Comparison of ENCODE assay signal across 1 mouse cellular context in the genomic region with DNA sequence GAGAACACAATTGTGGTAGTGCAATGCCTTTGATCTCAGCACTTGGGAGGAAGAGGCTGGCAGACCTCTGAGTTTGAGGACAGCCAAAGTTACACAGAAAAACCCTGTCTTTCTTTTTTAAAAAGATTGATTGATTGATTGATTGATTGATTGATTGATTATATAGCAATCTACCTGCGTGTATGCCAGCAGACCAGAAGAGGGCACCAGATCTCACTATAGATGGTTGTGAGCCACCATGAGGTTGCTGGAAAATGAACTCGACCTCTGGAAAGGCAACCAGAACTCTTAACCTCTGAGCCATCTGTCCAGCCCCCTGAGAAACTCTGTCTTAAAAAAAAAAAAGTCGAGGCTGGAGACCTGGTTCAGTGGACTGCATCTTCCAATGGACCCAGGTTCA.
TF ChIP-seq lines count a peak whose summit lies in the region.

No protein-coding gene starts in this region.

TF ChIP-seq in MEL, 35 proteins besides CTCF, POLR2A, EP300 and RAD21:
- no peak for TF ChIP-seq NELFE (IDR thresholded peaks at IDR 0.05; ENCODE audit: low read depth, low read length)
- no peak for TF ChIP-seq CHD2 (IDR thresholded peaks at IDR 0.05; ENCODE audit: low read length)
- no peak for TF ChIP-seq TCF12 (IDR thresholded peaks at IDR 0.05; ENCODE audit: low read depth, low read length)
- TF ChIP-seq MEF2A (IDR thresholded peaks at IDR 0.05; ENCODE audit: extremely low read depth, insufficient replicate concordance, low read depth, low read length, poor library complexity, severe bottlenecking): no peak
- peak; percentile 13; the same call in 1 of the 2 replicates for TF ChIP-seq ZC3H11A (IDR thresholded peaks at IDR 0.05; ENCODE audit: low read depth, low read length)
- TF ChIP-seq KAT2A (conservative IDR thresholded peaks at IDR 0.05; ENCODE audit: low read depth, low read length): no peak
- no peak for TF ChIP-seq NRF1 (IDR thresholded peaks at IDR 0.05; ENCODE audit: insufficient read depth, low read depth, low read length, poor library complexity, severe bottlenecking)
- no peak for TF ChIP-seq UBTF (IDR thresholded peaks at IDR 0.05; ENCODE audit: borderline replicate concordance, insufficient read depth, low read depth, low read length)
- no peak for TF ChIP-seq GATA1 (IDR thresholded peaks at IDR 0.05; ENCODE audit: low read depth, low read length)
- no peak for TF ChIP-seq BHLHE40 (IDR thresholded peaks at IDR 0.05; ENCODE audit: borderline replicate concordance, low read depth, low read length)
- peak; percentile 46; the same call in 1 of the 2 replicates for TF ChIP-seq SMC3 (IDR thresholded peaks at IDR 0.05; ENCODE audit: low read depth, low read length)
- no peak for TF ChIP-seq USF2 (IDR thresholded peaks at IDR 0.05; ENCODE audit: borderline replicate concordance in 1 of 2, insufficient read depth in 1 of 2, low read depth in 1 of 2, low read length in 2 of 2)
